Mouse (Mus musculus) heart, postnatal 0 days (tissue): ENCODE results near the gene Plxnb2. TPM values are rescaled to one million over a fixed set of nuclear protein-coding genes. Genes with fewer than 3 reads are reported as not detected.

ENCODE experiments used
- ATAC-seq: fragments of 200-750 bp; cut with Nextera tagmentation; 2 replicates; pipeline ENCODE4 v1.8.0; 2017; ENCODE audit warnings: low read depth, moderate number of reproducible peaks, moderate library complexity; ENCODE audit not compliant: insufficient read depth
- DNase-seq: peaks from one replicate; pipeline ENCODE4 v3.0.0-alpha.2; 2016; ENCODE audit warnings: low spot score
- H3K27ac ChIP-seq: fragments of 300-500 bp; sonication (generic); 2 replicates; pipeline ENCODE4 v1.5.1; 2014; ENCODE audit warnings: low read depth, mild to moderate bottlenecking
- H3K27me3 ChIP-seq: fragments of 300-500 bp; sonication (generic); 2 replicates; pipeline ENCODE4 v1.6.1; 2014; ENCODE audit warnings: low read length, mixed read lengths; ENCODE audit not compliant: control insufficient read depth, insufficient read depth
- H3K36me3 ChIP-seq: fragments of 300-500 bp; sonication (generic); replicated peaks from 2 replicates; pipeline ENCODE4 v1.6.1; 2014; ENCODE audit warnings: low read length, mixed read lengths; ENCODE audit not compliant: control insufficient read depth, insufficient read depth
- H3K4me1 ChIP-seq: fragments of 300-500 bp; sonication (generic); 2 replicates; pipeline ENCODE4 v1.6.1; 2014; ENCODE audit warnings: antibody characterized with exemption; ENCODE audit not compliant: control insufficient read depth, insufficient read depth
- H3K4me2 ChIP-seq: fragments of 300-500 bp; sonication (generic); 2 replicates; pipeline ENCODE4 v1.6.1; 2014; ENCODE audit warnings: low read depth, mild to moderate bottlenecking, low read length, moderate library complexity
- H3K4me3 ChIP-seq: fragments of 300-500 bp; sonication (generic); 2 replicates; pipeline ENCODE4 v1.5.1; 2014; ENCODE audit warnings: low read depth, low read length
- H3K9ac ChIP-seq: fragments of 300-500 bp; sonication (generic); replicated peaks from 2 replicates; pipeline ENCODE4 v1.6.1; 2014; ENCODE audit warnings: low read depth, low read length, mixed read lengths
- H3K9me3 ChIP-seq: fragments of 300-500 bp; sonication (generic); replicated peaks from 2 replicates; pipeline ENCODE4 v1.6.1; 2016; ENCODE audit warnings: low read length; ENCODE audit not compliant: control insufficient read depth
- CTCF ChIP-seq: IDR thresholded peaks from 2 replicates; pipeline ENCODE4 v1.5.1; 2016; ENCODE audit warnings: antibody characterized with exemption, control low read depth, low read depth
- EP300 ChIP-seq: IDR thresholded peaks from 2 replicates; pipeline ENCODE4 v1.6.1; 2016; ENCODE audit warnings: antibody characterized with exemption, low read depth
- WGBS: fragments of 180-500 bp; shearing (Covaris S2); extraction: QIAGEN DNeasy Blood & Tissue Kit; methylation state at CpG from one replicate; pipeline ENCODE4 v1.1.7; 2014; 5-methylcytosine and 5-hydroxymethylcytosine counted together
- polyA plus RNA-seq: library from polyadenylated mRNA; unstranded; fragments of >200 nt; fragmentation: Nextera tagmentation; extraction: Ambion mirVana; gene quantifications from 2 replicates; pipeline ENCODE4 v1.2.1, GENCODE M21; 2015
- total RNA-seq: library from RNA; depleted of rRNA; stranded (reverse); fragments of >200 nt; gene quantifications from 2 replicates; pipeline ENCODE4 v1.2.3, GENCODE M21; 2014; ENCODE audit warnings: low replicate concordance; rRNA removed

Gene Plxnb2
- total RNA-seq (153 and 199 TPM in 2 replicates), polyA plus RNA-seq (51.6 and 54.5 TPM in 2 replicates)

DNA sequence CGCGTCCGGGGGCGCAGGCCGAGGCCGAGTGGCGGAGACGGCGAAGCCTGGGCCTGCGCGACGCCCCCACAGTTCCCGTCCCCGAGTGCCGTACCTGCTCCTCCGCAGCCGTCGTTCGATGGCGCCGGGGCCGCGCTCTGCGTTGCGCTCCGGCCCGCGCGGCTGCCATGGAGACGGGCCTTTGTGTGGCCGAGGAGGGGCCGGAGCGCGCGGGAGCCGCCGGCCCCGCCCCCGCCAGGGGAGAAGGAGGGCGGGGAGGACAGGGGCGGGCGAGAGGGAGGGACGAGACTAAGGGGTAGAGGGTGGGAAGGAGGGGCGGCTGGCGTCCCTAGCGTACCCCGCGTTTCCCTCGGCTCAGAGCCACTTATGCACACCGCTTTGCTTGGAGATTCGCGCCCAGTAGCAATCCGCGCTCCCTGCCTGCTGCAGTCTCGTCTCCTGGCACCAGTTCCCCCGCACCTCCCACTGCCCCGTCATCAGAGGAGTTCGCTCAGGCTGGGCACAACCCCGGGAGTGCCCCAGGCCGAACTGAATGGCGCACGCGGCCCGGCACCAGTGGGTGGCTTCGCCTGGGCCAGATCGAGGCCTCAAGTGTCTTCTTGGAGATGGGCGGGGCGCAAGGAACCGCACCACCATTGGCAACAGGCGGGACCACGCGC lies at the start of gene Plxnb2:
Gene Plxnb2 (minus strand): TSS at position 218 of the 659 bp plus-strand sequence.
- Histone ChIP-seq H3K27me3 (no peaks in the 10 kb centered on the region), H3K36me3 (no peaks in the 10 kb centered on the region), H3K9me3 (no peaks in the 10 kb centered on the region), H3K4me1 (peaks cover 55% of the 10 kb centered on the region), H3K4me2 (peak within 1 kb of the TSS; percentile 92), H3K9ac (peak within 1 kb of the TSS; percentile 87), H3K27ac (peak within 1 kb of the TSS; percentile 96), H3K4me3 (peak within 1 kb of the TSS; percentile 83)
- DNase-seq = peak; percentile 86
- peak; percentile 76 for ATAC-seq
- WGBS = under 1% methylated on average over 49 of the region's 72 CpGs
- TF ChIP-seq EP300 = 0 out of 2 replicates have a peak, but pooled peaks have one; percentile 36
- no peak for TF ChIP-seq CTCF

DNA sequence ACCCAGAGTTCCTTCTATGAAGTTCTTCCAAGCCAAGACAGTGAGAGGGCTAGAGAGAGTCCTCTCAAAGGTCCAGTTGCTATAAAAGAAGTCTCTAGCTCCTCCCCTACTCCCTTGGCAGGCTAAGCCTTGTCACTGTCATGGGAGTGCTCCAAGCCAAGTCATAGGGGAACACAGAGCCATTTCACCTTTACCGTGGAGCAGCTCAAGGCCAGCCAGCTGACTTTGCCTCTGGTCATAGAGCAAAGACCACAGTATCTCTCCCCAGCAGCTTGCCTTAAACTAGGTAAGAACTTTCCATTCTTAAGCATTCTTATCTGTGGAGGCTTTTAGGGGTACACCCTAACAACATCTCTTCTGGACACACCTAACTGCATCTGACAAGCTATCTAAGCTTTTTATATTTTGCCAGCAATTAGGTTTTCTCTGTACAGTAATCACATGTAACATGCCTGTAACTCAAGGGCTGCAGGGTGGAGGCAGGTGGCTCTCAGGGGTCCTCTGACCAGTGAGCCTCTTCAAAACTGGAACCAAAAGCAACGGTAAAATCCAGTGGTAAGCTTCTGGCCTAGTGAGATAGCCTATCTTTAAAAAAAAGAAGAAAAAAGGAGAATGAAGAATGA lies 35.1 kb upstream of the Plxnb2 start:
- Histone ChIP-seq H3K27me3 (no peaks in the 10 kb centered on the region), H3K4me3 (no peak overlapping the region), H3K4me1 (peaks cover 24% of the 10 kb centered on the region), H3K4me2 (no peak overlapping the region), H3K9ac (no peak overlapping the region), H3K36me3 (no peaks in the 10 kb centered on the region), H3K27ac (peak overlapping the region; percentile 53), H3K9me3 (no peaks in the 10 kb centered on the region)
- no peak for TF ChIP-seq EP300
- TF ChIP-seq CTCF = no peak
- peak; percentile 21; the same call in 1 of the 2 replicates for ATAC-seq
- peak; percentile 43 for DNase-seq
- 46% methylated on average over 2 of the region's 2 CpGs for WGBS

DNA sequence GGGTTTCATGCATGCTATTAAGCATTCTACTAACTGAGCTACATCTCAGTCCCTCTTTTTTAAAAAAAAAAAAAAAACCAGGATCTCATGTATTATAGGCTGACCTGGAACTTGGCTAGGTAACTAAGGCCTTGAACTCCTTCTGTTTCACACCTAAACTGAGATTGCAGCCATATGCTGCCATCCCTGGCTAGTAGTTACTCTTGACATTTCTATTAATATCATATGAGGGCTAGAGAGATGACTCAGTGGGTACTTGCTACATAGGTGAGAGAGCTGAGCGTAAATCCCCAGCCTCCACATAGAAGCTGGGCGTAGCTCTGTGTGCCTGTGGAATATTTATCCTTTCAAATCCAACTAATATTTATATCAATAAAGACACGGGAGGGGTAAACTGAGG lies 34.4 kb upstream of the Plxnb2 start:
- Histone ChIP-seq H3K36me3 (no peaks in the 10 kb centered on the region), H3K4me3 (no peak overlapping the region), H3K4me2 (no peak overlapping the region), H3K9me3 (no peaks in the 10 kb centered on the region), H3K27ac (peak overlapping the region; percentile 53), H3K27me3 (no peaks in the 10 kb centered on the region), H3K9ac (no peak overlapping the region), H3K4me1 (peaks cover 24% of the 10 kb centered on the region)
- no peak for ATAC-seq
- TF ChIP-seq EP300 (no peak), CTCF (no peak)
- no peak for DNase-seq
- 70% methylated on average over 3 of the region's 3 CpGs for WGBS

DNA sequence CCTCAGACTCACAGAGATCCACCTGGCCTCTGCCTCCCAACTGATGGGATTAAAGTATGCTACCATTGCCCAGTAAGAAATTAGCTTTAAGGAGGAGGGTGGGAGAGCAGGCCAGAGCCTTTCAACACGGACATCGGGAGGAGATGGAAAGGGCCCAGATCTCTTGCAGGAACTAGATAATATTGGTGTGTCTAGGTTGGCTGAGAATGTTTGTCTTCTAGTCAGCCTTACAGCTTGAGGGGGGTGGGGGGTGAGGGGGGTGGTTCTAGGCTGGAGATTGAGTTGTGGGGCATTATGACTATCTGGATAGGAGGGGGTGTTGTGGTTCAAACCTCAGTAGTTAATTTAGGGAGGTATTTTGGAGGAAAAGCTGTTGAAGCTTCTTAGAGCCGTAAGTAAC lies 32.9 kb upstream of the Plxnb2 start:
- no peaks in the 10 kb centered on the region for H3K27me3 ChIP-seq
- no peak overlapping the region for H3K27ac ChIP-seq
- no peak overlapping the region for H3K9ac ChIP-seq
- H3K36me3 ChIP-seq = no peaks in the 10 kb centered on the region
- 61% methylated on average over 3 of the region's 3 CpGs for WGBS
- DNase-seq = no peak
- H3K4me1 ChIP-seq = peaks cover 24% of the 10 kb centered on the region
- ATAC-seq = no peak
- H3K4me2 ChIP-seq = no peak overlapping the region
- H3K4me3 ChIP-seq = no peak overlapping the region
- no peaks in the 10 kb centered on the region for H3K9me3 ChIP-seq
- TF ChIP-seq CTCF = no peak
- no peak for TF ChIP-seq EP300

DNA sequence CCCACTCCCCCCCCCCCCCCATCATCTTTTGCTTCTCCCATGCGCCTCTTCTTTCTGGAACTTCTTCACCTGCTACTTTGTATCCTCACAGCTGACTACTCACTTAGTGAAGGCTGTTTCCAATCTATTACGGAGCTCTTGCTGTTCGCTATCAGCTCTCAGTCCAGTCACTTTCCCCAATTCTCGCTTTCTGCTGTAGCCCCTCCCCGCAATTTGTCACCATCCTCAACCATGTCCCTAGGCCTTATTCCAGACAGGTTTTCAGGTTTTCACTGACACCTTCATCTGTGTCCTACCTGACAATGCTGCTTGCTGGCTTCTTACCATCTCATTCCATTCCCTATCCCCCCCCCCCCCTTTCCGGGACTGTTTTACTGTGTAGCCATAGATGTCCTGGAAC lies 31.9 kb upstream of the Plxnb2 start:
- no peaks in the 10 kb centered on the region for H3K27me3 ChIP-seq
- H3K4me3 ChIP-seq = peak overlapping the region; percentile 100
- peak overlapping the region; percentile 91 for H3K4me2 ChIP-seq
- ATAC-seq (no peak), DNase-seq (no peak)
- H3K9ac ChIP-seq = 0 out of 2 replicates have a peak overlapping the region, but pooled peaks have one; percentile 99
- H3K27ac ChIP-seq = no peak overlapping the region
- H3K36me3 ChIP-seq = no peaks in the 10 kb centered on the region
- no peak for TF ChIP-seq CTCF
- no peak for TF ChIP-seq EP300
- WGBS = 74% methylated on average over 6 of the region's 6 CpGs
- H3K9me3 ChIP-seq = no peaks in the 10 kb centered on the region
- peaks cover 24% of the 10 kb centered on the region for H3K4me1 ChIP-seq
